Mouse (Mus musculus): ENCODE results near the gene Crocc. TPM values are rescaled to one million over a fixed set of nuclear protein-coding genes. Genes with fewer than 3 reads are reported as not detected.

Crocc gene
- total RNA-seq (2023) = 7.8 and 10.3 TPM in 2 replicates

GRCm38 (mm10) chr4:141060426-141061301, at the start of gene Crocc:
Gene Crocc, minus strand, starts transcription at chr4:141060550.

GRCm38 (mm10) chr4:141088033-141088432, 27.7 kb upstream of the Crocc start, which contains the start of gene Spata21:
Gene Spata21, plus strand, starts transcription at chr4:141088333.

DNA sequence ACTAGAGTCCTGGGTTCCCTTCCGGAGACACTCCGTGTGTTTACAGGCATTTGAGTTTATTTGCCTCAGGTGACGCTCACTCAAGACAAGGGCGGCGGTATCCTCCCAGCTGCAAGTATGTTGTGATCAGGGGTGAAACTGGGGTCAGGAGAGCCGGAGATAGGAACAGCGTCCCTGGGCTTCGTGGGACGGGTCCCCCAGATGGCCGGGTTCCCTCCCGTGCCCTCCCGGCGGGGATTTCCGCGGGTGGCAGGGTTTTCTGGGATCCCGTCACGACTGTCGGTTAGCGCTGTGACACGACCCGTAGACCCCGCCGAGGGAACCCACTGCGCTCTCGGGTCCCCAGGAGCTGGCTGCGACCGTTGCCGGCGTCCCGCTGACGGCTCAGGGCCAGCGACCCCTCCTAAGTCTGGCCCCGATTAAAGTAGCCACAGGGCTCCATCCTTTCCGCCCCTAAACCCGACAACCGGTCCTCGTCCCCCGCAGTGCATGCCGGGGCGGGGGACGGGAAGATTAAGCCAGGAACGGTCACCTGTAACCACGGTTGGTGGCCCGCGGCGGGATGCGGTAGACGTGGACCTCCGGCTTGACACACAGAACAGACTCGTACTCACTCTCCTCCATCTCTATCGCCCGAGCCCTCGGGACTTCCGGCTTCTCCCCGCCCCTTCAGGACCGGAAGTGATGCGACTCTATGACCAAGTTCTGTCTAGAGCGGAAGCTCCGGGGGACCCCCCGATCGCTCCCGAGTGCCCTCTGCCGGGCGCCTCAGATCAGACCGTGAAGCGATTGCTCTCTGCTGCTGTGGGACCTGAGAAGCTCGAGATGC, 17.5 kb upstream of the Crocc start, which contains the start of gene Necap2:
Necap2 (minus strand) TSS at position 677 of the 829 bp plus-strand sequence.

DNA sequence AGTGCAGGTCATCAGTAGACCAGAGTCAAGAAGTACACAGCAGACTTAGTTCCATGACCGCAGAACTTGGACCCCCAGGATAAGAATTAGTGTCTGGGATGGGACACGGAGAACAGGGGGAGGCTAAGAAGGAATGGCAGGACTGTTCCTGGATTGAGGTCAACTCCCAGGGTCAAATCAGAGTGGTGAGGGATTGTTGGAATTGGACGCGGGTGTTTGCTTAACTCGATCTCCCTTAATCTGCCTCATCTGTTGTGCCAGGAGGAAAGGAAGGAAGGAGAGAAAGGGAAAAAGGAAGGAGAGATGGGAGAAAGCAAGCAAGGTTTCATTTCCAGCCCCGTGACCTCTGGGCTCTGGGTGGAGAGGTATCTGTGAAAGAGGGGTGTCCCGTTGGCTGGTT, 50.2 kb downstream of the Crocc start, which contains the start of gene Mfap2:
Mfap2 (plus strand) TSS at position 301 of the 400 bp plus-strand sequence.

DNA sequence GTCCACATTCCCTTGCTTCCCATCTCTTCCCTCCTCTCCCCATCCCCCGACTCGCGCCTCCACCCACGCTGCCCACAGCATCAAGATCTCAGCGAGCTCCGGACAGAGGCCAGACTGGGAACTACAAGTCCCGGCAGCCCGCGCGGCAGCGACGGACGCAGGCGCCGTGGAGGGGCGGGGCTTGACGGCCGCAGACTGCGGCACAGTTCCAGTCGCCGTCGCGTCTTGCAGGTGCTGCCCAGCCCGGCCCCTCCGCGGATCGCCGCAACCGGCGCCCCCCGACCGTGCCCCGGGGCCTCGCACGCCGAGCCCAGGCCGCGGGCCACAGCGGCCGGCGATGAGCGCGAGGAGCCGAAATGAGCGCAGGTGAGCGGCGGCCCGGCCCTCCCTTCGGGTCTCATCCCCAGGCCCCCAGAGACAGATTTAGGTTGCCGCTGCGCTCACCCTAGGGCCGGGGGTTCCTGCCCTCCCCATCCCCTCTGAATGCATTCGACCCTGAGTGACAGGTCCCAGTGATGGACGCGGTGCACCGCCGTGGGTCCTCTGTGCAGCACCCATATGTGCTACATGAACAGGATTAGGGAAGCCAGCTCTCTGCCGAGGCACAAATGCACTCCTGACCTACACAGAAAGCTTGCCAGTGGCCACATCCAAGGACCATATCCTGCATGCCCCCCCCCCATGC, 73.5 kb downstream of the Crocc start, which contains the start of gene Atp13a2:
Atp13a2 (plus strand) TSS at position 163 of the 685 bp plus-strand sequence.

Other genes starting within 250 kb of the Crocc start
- 0.44 and 0.61 TPM in 2 replicates for gene Padi3, start 249.9 kb downstream of the Crocc start, total RNA-seq (2023)
- not detected in 2 replicates for gene Padi1, start 214.8 kb downstream of the Crocc start, total RNA-seq (2023)
- 22.5 and 31.9 TPM in 2 replicates for gene Padi2, start 154.2 kb downstream of the Crocc start, total RNA-seq (2023)
- gene Sdhb, start 99.3 kb downstream of the Crocc start, total RNA-seq (2023) = 64.7 and 69.5 TPM in 2 replicates
- 41.5 and 52.2 TPM in 2 replicates for gene Atp13a2, start 73.7 kb downstream of the Crocc start, total RNA-seq (2023)
- gene Mfap2, start 50.1 kb downstream of the Crocc start, total RNA-seq (2023) = not detected in 2 replicates
- 79.8 and 82.2 TPM in 2 replicates for gene Necap2, start 17.8 kb upstream of the Crocc start, total RNA-seq (2023)
- gene Spata21, start 27.8 kb upstream of the Crocc start, total RNA-seq (2023) = not detected in 2 replicates
- 77.3 and 86.6 TPM in 2 replicates for gene Szrd1, start 79.2 kb upstream of the Crocc start, total RNA-seq (2023)
- 21.2 and 34.1 TPM in 2 replicates for gene Fbxo42, start 87.4 kb upstream of the Crocc start, total RNA-seq (2023)
- gene Rsg1, start 153.4 kb upstream of the Crocc start, total RNA-seq (2023) = 0.54 and 1.3 TPM in 2 replicates
- not detected in 2 replicates for gene Arhgef19, start 178.9 kb upstream of the Crocc start, total RNA-seq (2023)
- 0.76 and 1.1 TPM in 2 replicates for gene Epha2, start 240.7 kb upstream of the Crocc start, total RNA-seq (2023)